Mouse (Mus musculus): ENCODE measurements around the gene A530084C06Rik. TPM values are rescaled to one million over a fixed set of nuclear protein-coding genes. Genes with fewer than 3 reads are reported as not detected.

A530084C06Rik gene
- total RNA-seq (2014; rRNA removed; ENCODE audit: low replicate concordance) (not detected in 2 replicates), polyA plus RNA-seq (2015; fragmentation: Nextera tagmentation; extraction: Ambion mirVana) (not detected in 2 replicates)

DNA sequence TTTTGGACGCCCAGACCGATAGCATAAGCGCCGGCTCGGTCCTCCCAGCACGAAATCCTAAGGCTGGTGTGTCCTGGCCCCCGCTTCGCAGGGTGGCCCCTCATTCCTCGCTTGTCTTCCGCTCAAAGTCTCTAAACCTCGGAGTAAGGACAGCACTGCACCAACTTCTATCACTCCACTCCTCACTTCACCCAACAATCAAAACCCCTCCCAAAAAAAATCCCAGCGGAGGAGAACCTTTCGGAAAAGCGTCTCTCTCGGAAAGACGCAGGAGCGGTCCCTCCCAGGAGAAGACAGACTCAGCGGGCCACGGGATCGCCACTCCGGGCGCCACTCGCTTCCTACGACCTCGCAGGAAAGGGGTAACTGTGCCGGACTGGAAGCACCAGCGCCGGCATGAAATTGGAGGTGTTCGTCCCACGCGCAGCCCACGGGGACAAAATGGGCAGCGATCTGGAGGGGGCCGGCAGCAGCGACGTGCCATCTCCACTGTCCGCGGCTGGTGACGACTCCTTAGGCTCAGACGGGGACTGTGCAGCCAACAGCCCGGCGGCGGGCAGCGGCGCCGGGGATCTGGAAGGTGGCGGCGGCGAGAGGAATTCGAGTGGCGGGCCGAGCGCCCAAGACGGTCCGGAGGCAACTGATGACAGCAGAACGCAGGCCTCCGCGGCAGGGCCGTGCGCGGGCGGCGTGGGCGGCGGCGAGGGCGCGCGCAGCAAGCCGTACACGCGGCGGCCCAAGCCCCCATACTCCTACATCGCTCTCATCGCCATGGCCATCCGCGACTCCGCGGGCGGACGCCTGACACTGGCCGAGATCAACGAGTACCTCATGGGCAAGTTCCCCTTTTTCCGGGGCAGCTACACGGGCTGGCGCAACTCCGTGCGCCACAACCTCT, at the start of gene A530084C06Rik:
A530084C06Rik (minus strand) TSS at position 813 of the 898 bp plus-strand sequence.
- H3K4me3 ChIP-seq (ENCODE audit: low read depth, low read length): peak within 1 kb of the TSS; percentile 67
- H3K4me1 ChIP-seq (ENCODE audit: control insufficient read depth, insufficient read depth): peaks cover 7% of the 10 kb centered on the region; the same call in 1 of the 2 replicates
- TF ChIP-seq CTCF (IDR thresholded peaks at IDR 0.05; ENCODE audit: low read depth) (no peak), EP300 (IDR thresholded peaks at IDR 0.05; ENCODE audit: low read depth) (no peak)
- ATAC-seq (ENCODE audit: insufficient read depth, low read depth) (0 out of 2 replicates have a peak, but pooled peaks have one; percentile 31), DNase-seq (ENCODE audit: low spot score) (no peak)
- peak within 1 kb of the TSS; percentile 97 for H3K4me2 ChIP-seq (ENCODE audit: low read depth, low read length)
- H3K9ac ChIP-seq (replicated peaks; ENCODE audit: low read depth, low read length): no peak within 1 kb of the TSS
- no peaks in the 10 kb centered on the region for H3K9me3 ChIP-seq (replicated peaks; ENCODE audit: control insufficient read depth, low read length)
- H3K27ac ChIP-seq (ENCODE audit: low read depth): no peak within 1 kb of the TSS
- H3K36me3 ChIP-seq (replicated peaks; ENCODE audit: control insufficient read depth, insufficient read depth, low read length): no peaks in the 10 kb centered on the region
- WGBS: under 1% methylated on average over 85 of the region's 88 CpGs
- H3K27me3 ChIP-seq (ENCODE audit: control insufficient read depth, insufficient read depth, low read length): peaks cover 97% of the 10 kb centered on the region

DNA sequence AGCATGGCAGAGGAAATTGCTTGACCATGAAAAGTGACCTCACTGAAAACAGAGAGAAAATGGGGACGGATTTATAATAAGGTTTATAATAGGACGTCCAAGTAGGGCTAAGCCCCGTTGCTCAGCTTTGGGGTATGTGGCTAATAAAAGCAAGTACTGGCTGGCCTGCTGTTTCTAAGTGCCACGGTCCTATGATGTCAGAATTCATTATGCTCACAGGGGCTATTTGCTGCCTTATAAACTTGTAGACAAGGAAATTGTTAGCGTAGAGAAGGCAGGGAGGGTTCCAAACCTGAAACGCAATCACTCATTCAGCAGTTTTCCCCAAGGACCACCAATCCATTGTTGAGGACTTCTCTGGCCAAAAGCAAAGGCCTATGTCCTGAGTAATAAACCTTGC, 44.8 kb upstream of the A530084C06Rik start:
- Histone ChIP-seq H3K27ac (ENCODE audit: low read depth) (no peak overlapping the region), H3K36me3 (replicated peaks; ENCODE audit: control insufficient read depth, insufficient read depth, low read length) (no peaks in the 10 kb centered on the region), H3K4me1 (ENCODE audit: control insufficient read depth, insufficient read depth) (no peaks in the 10 kb centered on the region), H3K9ac (replicated peaks; ENCODE audit: low read depth, low read length) (no peak overlapping the region), H3K27me3 (ENCODE audit: control insufficient read depth, insufficient read depth, low read length) (0 out of 2 replicates have a peak, but pooled peaks cover 7% of the 10 kb centered on the region), H3K4me2 (ENCODE audit: low read depth, low read length) (no peak overlapping the region), H3K4me3 (ENCODE audit: low read depth, low read length) (no peak overlapping the region), H3K9me3 (replicated peaks; ENCODE audit: control insufficient read depth, low read length) (no peaks in the 10 kb centered on the region)
- ATAC-seq (ENCODE audit: insufficient read depth, low read depth) (no peak), DNase-seq (ENCODE audit: low spot score) (no peak)
- no peak for TF ChIP-seq CTCF (IDR thresholded peaks at IDR 0.05; ENCODE audit: low read depth)
- TF ChIP-seq EP300 (IDR thresholded peaks at IDR 0.05; ENCODE audit: low read depth): no peak
- 76% methylated on average over 6 of the region's 6 CpGs for WGBS

DNA sequence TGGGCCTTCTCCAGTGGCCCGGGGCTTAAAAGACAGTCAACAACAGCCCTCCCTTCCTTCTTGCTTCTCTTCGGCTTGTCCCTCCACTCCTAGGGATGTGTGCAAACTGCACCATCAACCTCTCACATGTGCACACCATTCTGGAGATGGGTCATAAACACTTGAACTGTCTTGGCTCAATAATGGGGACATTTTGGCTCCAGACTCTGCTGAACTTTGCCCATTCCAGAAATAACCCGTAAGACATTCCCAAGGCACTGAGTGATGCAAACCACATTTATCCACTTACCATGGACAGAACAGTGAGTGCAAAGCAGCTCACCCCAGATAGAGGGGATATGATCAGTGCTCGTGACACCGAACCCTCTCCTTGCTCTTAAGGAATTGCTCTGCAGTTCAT, 40.4 kb upstream of the A530084C06Rik start:
- DNase-seq (ENCODE audit: low spot score): no peak
- TF ChIP-seq EP300 (IDR thresholded peaks at IDR 0.05; ENCODE audit: low read depth): no peak
- Histone ChIP-seq H3K9ac (replicated peaks; ENCODE audit: low read depth, low read length) (no peak overlapping the region), H3K4me2 (ENCODE audit: low read depth, low read length) (no peak overlapping the region), H3K36me3 (replicated peaks; ENCODE audit: control insufficient read depth, insufficient read depth, low read length) (no peaks in the 10 kb centered on the region), H3K4me3 (ENCODE audit: low read depth, low read length) (no peak overlapping the region), H3K27me3 (ENCODE audit: control insufficient read depth, insufficient read depth, low read length) (no peaks in the 10 kb centered on the region), H3K9me3 (replicated peaks; ENCODE audit: control insufficient read depth, low read length) (no peaks in the 10 kb centered on the region), H3K4me1 (ENCODE audit: control insufficient read depth, insufficient read depth) (no peaks in the 10 kb centered on the region), H3K27ac (ENCODE audit: low read depth) (no peak overlapping the region)
- no peak for ATAC-seq (ENCODE audit: insufficient read depth, low read depth)
- WGBS: 62% methylated on average over 5 of the region's 5 CpGs

DNA sequence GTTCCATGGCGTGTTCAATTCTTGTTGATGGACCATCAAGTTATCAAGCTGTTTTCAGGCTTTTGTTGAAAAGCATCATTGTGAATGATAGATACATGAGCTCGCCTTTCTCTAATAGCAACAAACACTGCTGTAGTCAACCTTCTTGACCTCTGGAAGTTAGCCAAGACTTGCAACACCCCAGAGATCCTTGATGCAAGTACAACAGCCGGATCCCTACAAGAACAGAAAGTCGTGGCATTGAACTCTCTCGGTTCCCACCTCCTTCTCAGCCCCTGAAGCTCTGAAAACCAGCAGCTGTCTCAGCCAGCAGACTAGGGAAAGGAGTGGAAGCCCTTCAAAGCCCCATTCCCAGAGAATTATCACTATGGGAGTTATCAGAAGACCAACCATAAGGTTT, 28.2 kb upstream of the A530084C06Rik start:
- no peaks in the 10 kb centered on the region for H3K36me3 ChIP-seq (replicated peaks; ENCODE audit: control insufficient read depth, insufficient read depth, low read length)
- WGBS: 52% methylated on average over 5 of the region's 5 CpGs
- H3K27me3 ChIP-seq (ENCODE audit: control insufficient read depth, insufficient read depth, low read length): no peaks in the 10 kb centered on the region
- ATAC-seq (ENCODE audit: insufficient read depth, low read depth) (no peak), DNase-seq (ENCODE audit: low spot score) (no peak)
- no peak overlapping the region for H3K27ac ChIP-seq (ENCODE audit: low read depth)
- no peak overlapping the region for H3K4me2 ChIP-seq (ENCODE audit: low read depth, low read length)
- H3K4me3 ChIP-seq (ENCODE audit: low read depth, low read length): no peak overlapping the region
- no peaks in the 10 kb centered on the region for H3K4me1 ChIP-seq (ENCODE audit: control insufficient read depth, insufficient read depth)
- no peak for TF ChIP-seq CTCF (IDR thresholded peaks at IDR 0.05; ENCODE audit: low read depth)
- no peak for TF ChIP-seq EP300 (IDR thresholded peaks at IDR 0.05; ENCODE audit: low read depth)
- H3K9ac ChIP-seq (replicated peaks; ENCODE audit: low read depth, low read length): no peak overlapping the region
- H3K9me3 ChIP-seq (replicated peaks; ENCODE audit: control insufficient read depth, low read length): no peaks in the 10 kb centered on the region

DNA sequence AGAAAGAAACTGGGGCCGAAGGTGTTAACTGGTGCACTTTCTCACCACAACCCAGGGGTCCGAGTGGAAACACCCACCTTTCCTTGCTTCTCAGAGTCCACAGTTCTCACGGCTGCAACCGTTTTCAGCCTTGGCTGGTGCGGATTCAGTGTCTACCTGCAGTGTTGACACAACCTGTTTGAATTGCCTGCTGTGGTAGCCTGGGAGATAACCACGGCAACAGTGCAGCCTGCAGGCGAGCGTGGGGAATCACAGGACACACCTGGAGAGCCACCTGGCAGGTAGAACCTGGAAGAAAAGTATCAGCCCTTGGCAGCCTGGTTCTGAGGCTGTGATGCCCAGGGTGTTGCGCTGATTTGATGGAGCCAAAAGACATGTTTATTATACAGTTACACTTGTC, 20.7 kb upstream of the A530084C06Rik start:
- Histone ChIP-seq H3K27me3 (ENCODE audit: control insufficient read depth, insufficient read depth, low read length) (peaks cover 8% of the 10 kb centered on the region; the same call in 1 of the 2 replicates), H3K27ac (ENCODE audit: low read depth) (no peak overlapping the region), H3K4me3 (ENCODE audit: low read depth, low read length) (no peak overlapping the region), H3K9me3 (replicated peaks; ENCODE audit: control insufficient read depth, low read length) (no peaks in the 10 kb centered on the region), H3K9ac (replicated peaks; ENCODE audit: low read depth, low read length) (no peak overlapping the region), H3K36me3 (replicated peaks; ENCODE audit: control insufficient read depth, insufficient read depth, low read length) (no peaks in the 10 kb centered on the region), H3K4me1 (ENCODE audit: control insufficient read depth, insufficient read depth) (no peaks in the 10 kb centered on the region), H3K4me2 (ENCODE audit: low read depth, low read length) (no peak overlapping the region)
- ATAC-seq (ENCODE audit: insufficient read depth, low read depth) (no peak), DNase-seq (ENCODE audit: low spot score) (no peak)
- WGBS: 58% methylated on average over 9 of the region's 9 CpGs
- TF ChIP-seq CTCF (IDR thresholded peaks at IDR 0.05; ENCODE audit: low read depth) (no peak), EP300 (IDR thresholded peaks at IDR 0.05; ENCODE audit: low read depth) (no peak)
